ENCODE assay signal across 1 mouse cellular context in the genomic region with DNA sequence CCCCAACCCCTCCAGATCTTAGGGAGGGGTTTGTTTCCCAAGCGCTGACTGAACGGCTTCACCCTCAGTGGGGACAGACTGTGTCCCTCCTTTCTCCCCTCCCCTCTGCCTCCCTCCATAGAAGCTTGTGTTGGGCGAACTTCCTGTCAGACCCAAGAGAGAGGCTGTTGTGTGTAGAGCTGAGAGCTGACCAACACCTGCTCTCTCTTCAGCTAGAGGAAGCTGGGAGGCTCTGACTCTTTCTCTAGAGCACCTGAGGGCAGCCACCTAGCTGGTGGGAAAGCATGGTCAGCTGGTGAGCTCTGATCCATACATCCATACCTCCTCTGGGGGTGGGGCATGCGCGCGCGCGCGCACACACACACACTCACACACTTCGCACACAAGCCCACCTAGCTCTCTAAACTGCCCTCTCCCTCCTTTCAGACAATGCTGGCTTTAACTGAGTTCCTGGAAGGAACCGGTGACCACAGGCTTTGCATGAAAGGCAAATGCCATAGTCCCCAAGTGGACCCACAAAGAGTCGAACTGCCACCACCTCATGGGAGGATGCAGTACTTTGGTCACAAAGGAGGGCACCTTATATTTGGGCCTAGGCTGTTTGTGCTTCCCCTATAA.
TF ChIP-seq lines count a peak whose summit lies in the region.

No protein-coding gene starts in this region.

TF ChIP-seq in CH12.LX, 34 proteins besides CTCF, POLR2A, EP300 and RAD21:
- TF ChIP-seq MAZ (IDR thresholded peaks at IDR 0.05; ENCODE audit: low read depth, low read length) (peak; percentile 18; the same call in 1 of the 2 replicates), CHD2 (IDR thresholded peaks at IDR 0.05; ENCODE audit: low read length) (no peak), ELF1 (IDR thresholded peaks at IDR 0.05; ENCODE audit: low read depth, low read length) (peak; percentile 45; the same call in 1 of the 2 replicates), MAX (IDR thresholded peaks at IDR 0.05; ENCODE audit: low read length) (no peak; the same call in 1 of the 2 replicates), ETS1 (conservative IDR thresholded peaks at IDR 0.05; ENCODE audit: low read depth, low read length) (no peak; the same call in 1 of the 2 replicates), SIN3A (IDR thresholded peaks at IDR 0.05; ENCODE audit: low read length) (peak; percentile 18; the same call in 1 of the 2 replicates), SMC3 (IDR thresholded peaks at IDR 0.05; ENCODE audit: low read depth, low read length) (peak; percentile 1; the same call in 1 of the 2 replicates), TBP (conservative IDR thresholded peaks at IDR 0.05; ENCODE audit: low read depth, low read length) (no peak), UBTF (IDR thresholded peaks at IDR 0.05; ENCODE audit: low read depth, low read length) (0 out of 2 replicates have a peak, but pooled peaks have one; percentile 11), MXI1 (IDR thresholded peaks at IDR 0.05; ENCODE audit: low read depth, low read length) (0 out of 2 replicates have a peak, but pooled peaks have one; percentile 60), USF2 (conservative IDR thresholded peaks at IDR 0.05; ENCODE audit: low read depth, low read length) (no peak), MYC (IDR thresholded peaks at IDR 0.05; ENCODE audit: low read depth, low read length) (0 out of 2 replicates have a peak, but pooled peaks have one; percentile 29), NELFE (IDR thresholded peaks at IDR 0.05; ENCODE audit: low read depth, low read length) (no peak), BHLHE40 (IDR thresholded peaks at IDR 0.05; ENCODE audit: low read depth, low read length) (peak; percentile 50; the same call in 1 of the 2 replicates), MEF2A (IDR thresholded peaks at IDR 0.05; ENCODE audit: borderline replicate concordance, low read depth, low read length) (0 out of 2 replicates have a peak, but pooled peaks have one; percentile 23), POLR2AphosphoS2 (IDR thresholded peaks at IDR 0.05; ENCODE audit: low read depth, low read length) (no peak), RCOR1 (conservative IDR thresholded peaks at IDR 0.05; ENCODE audit: low read depth, low read length) (0 out of 2 replicates have a peak, but pooled peaks have one; percentile 25), IRF4 (IDR thresholded peaks at IDR 0.05; ENCODE audit: low read depth, low read length) (peak; percentile 55; the same call in 1 of the 2 replicates), TCF12 (IDR thresholded peaks at IDR 0.05; ENCODE audit: low read depth, low read length) (peak; percentile 35; the same call in 1 of the 2 replicates), MAFK (IDR thresholded peaks at IDR 0.05; ENCODE audit: insufficient replicate concordance, low read length) (peak; percentile 34; the same call in 1 of the 2 replicates), ZKSCAN1 (IDR thresholded peaks at IDR 0.05; ENCODE audit: borderline replicate concordance, low read depth, low read length) (no peak), E2F4 (IDR thresholded peaks at IDR 0.05; ENCODE audit: insufficient replicate concordance, low read depth, low read length) (no peak), USF1 (IDR thresholded peaks at IDR 0.05; ENCODE audit: low read depth, low read length) (no peak), NRF1 (IDR thresholded peaks at IDR 0.05; ENCODE audit: low read depth, low read length) (peak; percentile 76)
